Mouse (Mus musculus): ENCODE results near the gene Xrcc6.

DNA sequence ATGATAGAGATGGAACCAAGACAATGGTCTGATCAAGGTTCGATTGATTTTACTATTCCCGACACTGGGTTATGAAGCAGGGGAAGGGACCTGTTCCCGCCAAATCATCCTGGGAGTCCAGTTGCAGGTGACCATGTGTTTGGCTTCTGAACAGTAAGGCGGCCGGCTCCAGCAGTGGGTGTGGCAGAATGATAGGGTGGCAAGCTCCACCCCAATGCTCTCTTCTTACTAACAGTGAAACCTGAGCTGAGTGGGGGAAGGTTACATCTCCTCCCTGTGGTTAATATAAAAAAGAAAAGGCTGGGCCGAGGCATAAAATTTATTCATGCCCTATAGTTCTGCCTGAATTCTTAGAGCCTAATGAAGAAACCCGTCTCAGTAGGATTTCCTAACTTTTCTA lies 18.5 kb upstream of the Xrcc6 start:
- TF ChIP-seq POLR2A (IDR thresholded peaks at IDR 0.05; ENCODE audit: insufficient read depth, low read depth, low read length) (no peak), EP300 (IDR thresholded peaks at IDR 0.05; ENCODE audit: insufficient read depth, low read depth, low read length) (no peak), CTCF (IDR thresholded peaks at IDR 0.05) (no peak)

Data from heart, adult 2 months (tissue).